Mouse (Mus musculus) ES-E14 (cell line): ENCODE data around the gene Med13l.

Experiments used
- CHD2 ChIP-seq: IDR thresholded peaks from 2 replicates; pipeline ENCODE4 v1.6.1; 2014; ENCODE audit warnings: mild to moderate bottlenecking, low read depth, low read length, inconsistent platforms
- HCFC1 ChIP-seq: IDR thresholded peaks from 2 replicates; pipeline ENCODE4 v1.6.1; 2012; ENCODE audit warnings: low read length, inconsistent platforms, borderline replicate concordance; ENCODE audit not compliant: insufficient read depth
- ZC3H11A ChIP-seq: IDR thresholded peaks from 2 replicates; pipeline ENCODE4 v1.6.1; 2012; ENCODE audit warnings: low read depth, mild to moderate bottlenecking, inconsistent platforms, low read length, borderline replicate concordance

- TF ChIP-seq HCFC1 (no peak), CHD2 (no peak), ZC3H11A (no peak)
Observed at GRCm38 (mm10) chr5:118752868-118753267, 192.4 kb downstream of the Med13l start.
